Mouse (Mus musculus) CD4-positive, CD25-positive, alpha-beta regulatory T cell, adult 2 months (primary cell): Measurements from ENCODE around the gene Hist1h3d.
"Not testable (repeated sequence)": the region's sequence is repeated elsewhere in the genome, so short reads cannot be mapped to it uniquely, and the experiment has no call there.

Experiments
- DNase-seq: peaks from one replicate; pipeline ENCODE4 v3.0.0-alpha.2; 2012; ENCODE audit warnings: low read depth, low spot score

The Hist1h3d gene

DNA sequence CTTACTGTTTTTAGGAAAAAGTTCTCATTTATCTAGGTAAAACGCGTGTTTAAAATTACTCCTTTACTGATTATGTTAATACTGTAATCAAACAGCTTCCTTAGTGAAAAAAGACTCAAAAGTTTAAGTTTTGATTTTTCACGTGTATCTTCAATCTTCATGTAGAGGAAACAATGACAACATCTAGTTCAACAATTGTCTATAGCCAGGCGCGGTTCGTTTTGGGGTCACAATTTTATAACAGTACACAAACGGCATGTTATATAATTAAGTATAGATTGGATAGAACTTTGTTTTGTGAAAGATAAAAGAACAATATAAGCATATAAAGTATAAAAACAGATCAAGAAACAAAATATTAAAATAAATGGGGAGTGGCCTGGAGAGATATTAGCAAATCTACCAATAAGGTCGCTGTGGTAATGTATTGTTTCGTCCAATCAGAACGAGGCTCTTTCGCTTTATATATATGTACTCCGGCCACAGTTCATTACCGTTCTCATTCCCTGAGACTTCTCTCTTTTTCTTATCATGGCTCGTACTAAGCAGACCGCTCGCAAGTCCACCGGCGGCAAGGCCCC lies at the start of gene Hist1h3d:
Gene Hist1h3d, plus strand, starts transcription at position 493 of the 581 bp plus-strand sequence.
- DNase-seq, result peak; percentile 74

DNA sequence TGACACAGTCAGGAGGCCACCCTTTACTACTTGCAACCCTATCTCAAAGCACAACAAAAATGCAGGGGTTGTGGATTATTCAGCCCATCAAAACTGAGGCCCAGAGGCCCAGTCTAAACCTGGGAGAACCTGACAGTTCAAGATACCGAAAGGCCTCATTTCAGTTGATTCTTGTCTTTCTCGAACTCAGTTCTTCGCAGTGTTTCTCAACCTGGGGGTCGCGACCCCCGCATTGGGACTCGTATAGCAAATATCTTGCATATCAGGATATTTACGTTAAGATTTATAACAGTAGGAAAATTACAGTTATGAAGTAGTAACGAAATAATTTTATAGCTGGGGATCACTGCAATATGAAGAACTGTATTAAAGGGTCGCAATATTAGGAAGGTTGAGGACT lies 49.7 kb upstream of the Hist1h3d start:
- no peak for DNase-seq

DNA sequence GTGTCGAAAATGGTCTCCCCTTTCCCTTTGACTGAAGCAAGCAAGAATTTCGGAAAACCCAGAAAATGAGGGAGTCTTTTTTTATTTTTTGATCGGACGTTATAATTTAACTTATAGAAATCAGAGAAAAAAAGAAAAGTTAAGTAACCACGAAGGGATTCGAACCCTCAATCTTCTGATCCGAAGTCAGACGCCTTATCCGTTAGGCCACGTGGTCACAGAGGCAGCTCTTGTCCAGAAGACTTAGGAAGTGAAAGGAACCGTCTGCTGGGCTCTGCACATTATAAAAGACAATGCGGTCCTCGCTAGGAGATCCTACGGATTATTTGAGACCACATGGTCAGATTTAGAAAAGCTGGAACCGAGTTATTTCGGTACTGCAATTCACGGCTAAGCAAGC lies 49.3 kb upstream of the Hist1h3d start:
- peak; percentile 94 for DNase-seq

DNA sequence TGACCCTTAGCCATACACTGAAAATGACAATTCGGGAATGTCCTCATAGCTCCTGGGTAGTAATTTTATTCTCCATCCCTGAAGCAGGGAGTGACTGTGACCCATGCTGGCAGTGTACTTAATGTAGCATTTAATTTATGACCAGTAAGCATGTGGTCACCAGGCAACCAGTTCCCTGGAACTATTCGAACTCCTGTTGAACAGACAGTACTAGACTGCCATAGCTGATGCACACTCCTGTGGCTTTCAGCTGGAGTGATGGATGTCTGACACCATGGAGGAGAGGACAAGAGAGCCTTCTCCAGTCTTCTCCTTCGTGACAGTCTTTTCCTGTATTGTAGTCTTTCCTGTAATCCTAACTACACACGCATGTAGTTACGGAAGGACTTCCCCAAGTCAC lies 46.6 kb upstream of the Hist1h3d start:
- no peak for DNase-seq

DNA sequence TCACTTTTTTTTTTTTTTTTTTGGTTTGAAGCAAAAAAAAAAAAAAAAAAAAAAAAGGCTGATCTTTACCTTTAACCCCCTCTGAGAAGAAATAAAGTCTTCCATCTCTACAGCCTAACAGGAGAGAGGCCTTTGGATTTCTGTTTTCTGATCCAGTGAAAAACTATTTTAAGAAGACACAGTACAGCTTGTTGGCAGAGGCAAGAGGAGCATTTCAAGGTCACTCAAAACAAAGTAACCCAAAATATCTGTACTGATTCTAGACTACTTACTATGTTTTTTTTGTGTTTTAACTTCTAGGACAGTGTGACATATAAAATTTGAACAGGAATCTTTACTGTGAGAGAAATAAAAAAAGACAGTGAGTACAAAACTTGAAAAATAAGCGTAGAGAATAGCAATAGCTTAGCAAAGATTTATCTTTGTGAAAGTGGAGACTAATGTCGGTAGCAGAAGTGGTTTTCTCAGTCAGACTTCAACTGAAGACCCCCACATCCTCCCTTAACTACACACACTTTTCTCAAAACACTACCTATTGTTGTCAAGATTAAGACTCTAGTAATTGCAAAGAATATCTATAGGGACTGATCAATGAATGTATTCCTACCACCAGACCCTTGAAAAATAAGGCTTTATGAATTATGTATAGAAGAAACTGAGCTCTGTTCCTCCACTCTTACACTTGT lies 45.9 kb upstream of the Hist1h3d start:
- DNase-seq, result no peak

DNA sequence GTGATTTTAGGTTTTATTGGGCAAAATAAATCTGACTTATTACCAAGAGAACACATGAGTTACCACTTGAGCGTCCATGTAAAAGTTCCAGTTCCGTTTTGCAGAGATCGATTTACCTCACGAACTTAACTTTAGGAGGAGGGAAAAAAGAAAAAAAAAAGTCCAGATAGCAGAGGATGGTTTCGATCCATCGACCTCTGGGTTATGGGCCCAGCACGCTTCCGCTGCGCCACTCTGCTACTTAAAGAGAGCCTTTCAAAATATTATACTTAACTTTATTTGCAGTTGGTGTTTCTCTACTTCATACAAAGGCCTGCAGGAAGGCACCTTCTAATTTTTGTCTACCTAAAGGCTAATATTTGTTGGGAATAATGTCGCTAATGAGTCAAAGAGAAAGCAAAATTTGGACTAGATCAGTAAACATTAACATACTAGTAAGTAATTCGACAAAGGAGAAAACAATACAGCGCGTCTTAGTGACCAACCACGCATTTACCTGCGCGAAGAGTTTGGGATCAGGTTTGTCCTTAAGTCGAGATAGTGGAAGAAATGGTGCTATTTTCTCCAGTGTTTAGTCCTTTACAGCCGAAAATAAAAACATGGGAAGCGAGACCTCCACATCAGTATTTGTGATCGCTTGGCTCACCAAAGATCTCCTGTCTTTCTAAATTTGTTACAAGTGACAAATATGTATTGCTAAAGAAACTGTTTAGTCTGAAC lies 45.2 kb upstream of the Hist1h3d start:
- DNase-seq, result peak; percentile 83

DNA sequence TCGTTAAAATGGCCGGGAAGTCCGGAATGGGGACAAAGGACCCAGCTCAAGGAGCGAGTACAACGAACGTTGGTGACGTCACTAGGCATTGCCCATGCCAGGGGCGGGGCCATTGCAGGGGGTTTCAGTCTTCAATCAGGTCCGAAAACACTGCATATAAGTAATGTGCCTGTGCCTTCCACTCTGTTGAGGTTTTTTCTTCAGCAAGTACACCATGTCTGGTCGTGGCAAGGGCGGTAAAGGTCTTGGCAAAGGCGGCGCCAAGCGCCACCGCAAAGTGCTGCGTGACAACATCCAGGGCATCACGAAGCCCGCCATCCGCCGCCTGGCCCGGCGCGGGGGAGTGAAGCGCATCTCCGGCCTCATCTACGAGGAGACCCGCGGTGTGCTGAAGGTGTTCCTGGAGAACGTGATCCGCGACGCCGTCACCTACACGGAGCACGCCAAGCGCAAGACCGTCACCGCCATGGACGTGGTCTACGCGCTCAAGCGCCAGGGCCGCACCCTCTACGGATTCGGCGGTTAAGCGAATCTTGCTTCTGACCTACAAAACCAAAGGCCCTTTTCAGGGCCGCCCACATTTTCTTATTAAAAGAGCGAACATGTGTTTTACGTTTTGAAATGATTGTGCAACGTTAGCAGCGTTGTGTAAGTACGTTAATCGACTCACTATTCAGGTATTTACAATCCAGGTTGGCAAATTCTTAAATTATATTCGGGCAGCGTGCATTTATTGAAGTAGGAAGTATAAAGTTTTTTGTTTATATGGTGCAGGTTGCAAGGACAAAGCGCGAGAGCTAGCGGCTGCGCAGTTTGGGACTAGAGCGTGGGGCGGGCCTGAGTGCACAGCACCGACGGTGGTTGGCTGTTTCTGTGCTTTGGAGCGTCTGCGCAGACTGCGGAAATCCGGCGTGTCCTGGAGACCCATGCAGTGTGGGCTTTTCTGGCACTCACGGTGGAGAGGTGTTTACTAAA lies 44.4 kb upstream of the Hist1h3d start, which contains the start of gene Hist1h4h:
Gene Hist1h4h, plus strand, starts transcription at position 150 of the 975 bp plus-strand sequence.
- DNase-seq, result peak; percentile 96

DNA sequence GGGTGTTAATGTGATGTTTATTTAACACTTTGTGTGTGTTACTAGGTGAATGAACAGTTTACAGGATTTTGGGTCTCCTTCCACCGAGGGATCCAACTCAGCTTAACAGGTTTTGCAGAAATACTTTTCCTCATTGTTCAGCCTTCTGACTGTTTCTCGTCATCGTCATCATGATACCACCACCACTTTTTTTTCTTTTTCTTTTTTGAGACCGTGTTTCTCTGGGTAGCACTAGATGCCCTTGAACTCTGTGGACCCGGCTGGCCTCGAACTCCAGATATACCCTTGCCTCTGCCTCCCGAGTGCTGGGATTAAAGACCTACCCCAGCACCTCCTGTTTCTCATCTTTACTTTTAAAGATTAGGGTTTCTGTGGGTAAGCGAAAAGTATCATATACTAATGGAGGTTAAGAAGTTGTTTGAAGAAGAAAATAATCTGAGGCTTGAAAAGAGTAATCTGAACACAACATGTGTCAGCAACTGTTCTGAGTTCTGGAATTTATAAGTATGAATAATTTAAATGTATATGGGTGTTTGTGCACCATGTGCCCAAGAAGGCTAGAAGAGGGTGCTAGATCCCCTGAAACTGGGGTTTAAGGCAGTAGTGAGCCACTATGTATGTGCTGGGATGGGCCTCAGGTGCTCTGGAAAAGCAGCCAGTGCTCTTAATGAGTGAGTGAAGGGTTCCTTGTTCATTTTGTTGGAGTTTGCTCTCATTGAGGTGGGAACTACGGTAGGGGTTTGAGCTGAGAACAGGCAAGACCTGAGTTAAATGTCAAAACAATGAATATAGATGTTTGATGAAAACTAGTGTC lies 43.1 kb upstream of the Hist1h3d start:
- DNase-seq, result no peak

DNA sequence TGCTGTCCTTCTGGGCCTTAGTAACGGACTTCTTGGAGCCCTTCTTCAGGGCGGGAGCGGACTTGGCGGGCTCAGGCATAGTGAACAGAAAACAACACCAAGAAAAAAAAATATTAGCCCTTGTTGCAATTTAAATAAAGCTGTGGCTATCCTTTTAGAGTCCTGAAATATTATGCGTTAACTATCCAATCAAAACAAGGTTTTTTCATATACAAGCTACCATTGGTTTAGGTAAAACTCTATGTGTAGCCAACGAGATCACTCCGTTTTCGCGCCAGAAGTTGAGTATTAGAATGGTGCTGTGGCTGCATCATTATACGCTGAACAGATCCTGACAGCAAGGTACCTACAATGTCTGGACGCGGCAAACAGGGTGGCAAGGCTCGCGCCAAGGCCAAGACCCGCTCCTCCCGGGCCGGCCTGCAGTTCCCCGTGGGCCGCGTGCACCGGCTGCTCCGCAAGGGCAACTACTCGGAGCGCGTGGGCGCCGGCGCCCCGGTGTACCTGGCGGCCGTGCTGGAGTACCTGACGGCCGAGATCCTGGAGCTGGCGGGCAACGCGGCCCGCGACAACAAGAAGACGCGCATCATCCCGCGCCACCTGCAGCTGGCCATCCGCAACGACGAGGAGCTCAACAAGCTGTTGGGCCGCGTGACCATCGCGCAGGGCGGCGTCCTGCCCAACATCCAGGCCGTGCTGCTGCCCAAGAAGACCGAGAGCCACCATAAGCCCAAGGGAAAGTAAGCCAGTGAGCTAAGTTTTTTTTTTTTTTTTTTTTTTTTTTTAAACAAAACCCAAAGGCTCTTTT lies 41.8 kb upstream of the Hist1h3d start, which contains the start of gene Hist1h2af:
Gene Hist1h2af, plus strand, starts transcription at position 347 of the 808 bp plus-strand sequence.
- peak; percentile 81 for DNase-seq

DNA sequence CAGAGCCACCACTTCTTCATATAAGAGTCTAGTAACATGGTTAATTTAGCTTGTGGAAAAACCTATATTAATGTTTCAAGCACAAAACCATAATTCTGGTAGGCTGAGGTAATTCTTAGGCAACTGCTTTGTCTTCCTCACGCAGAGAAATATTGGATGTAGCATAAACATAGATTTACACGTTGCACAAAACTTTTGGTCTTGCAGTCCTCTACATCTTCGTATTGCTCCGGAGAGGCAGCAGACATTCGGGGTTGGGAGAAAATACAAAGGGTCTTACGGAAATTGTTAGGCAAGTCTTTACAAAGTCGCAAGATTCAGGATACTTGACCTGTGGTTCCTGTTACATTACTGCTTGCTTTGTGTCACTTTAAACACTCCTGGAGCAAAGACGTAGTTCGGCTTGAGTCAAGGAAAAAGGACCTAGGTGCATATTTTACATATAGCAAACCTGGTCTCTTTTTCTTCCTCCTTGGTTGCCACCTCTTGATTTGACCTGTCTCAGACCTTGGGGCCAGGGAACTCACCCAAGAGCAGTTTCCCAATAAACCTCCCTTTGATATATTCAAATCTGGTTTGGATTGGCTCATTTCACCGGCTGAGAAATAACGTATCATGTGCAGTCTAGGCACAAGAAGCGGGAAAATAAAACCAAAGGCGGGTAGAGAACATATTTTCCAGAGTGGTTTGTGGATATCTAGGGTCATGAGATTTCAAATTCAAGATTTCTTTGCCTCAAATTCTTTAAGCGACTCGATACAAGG lies 41.0 kb upstream of the Hist1h3d start:
- no peak for DNase-seq

DNA sequence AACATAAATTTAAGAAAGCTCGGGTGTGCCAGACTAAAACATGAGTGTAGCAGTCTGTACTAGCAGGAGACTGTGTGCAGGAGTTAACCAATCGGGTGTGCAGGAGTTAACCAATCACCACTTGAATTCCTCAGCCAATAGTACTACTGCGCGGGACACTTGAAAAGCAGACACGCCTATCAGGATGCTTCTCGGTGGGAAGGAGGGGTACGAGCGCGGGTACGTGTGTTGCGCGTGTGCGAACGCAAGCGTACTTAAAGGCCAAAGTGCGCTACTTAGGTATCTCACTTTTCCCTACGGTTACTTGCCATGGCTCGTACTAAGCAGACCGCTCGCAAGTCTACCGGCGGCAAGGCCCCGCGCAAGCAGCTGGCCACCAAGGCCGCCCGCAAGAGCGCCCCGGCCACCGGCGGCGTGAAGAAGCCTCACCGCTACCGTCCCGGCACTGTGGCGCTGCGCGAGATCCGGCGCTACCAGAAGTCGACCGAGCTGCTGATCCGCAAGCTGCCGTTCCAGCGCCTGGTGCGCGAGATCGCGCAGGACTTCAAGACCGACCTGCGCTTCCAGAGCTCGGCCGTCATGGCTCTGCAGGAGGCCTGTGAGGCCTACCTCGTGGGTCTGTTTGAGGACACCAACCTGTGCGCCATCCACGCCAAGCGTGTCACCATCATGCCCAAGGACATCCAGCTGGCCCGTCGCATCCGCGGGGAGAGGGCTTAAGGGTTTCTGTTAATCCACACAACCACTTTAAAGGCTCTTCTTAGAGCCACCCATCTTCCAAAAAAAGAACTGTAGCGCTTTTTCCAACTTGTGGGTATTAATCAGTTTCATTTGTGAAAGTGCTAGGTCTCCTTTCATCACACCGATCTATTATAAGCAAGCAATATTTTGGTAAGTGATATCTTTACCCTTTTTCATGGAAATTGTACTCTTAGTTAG lies 40.2 kb upstream of the Hist1h3d start, which contains the start of gene Hist1h3g:
Gene Hist1h3g, plus strand, starts transcription at position 286 of the 939 bp plus-strand sequence.
- peak; percentile 92 for DNase-seq

DNA sequence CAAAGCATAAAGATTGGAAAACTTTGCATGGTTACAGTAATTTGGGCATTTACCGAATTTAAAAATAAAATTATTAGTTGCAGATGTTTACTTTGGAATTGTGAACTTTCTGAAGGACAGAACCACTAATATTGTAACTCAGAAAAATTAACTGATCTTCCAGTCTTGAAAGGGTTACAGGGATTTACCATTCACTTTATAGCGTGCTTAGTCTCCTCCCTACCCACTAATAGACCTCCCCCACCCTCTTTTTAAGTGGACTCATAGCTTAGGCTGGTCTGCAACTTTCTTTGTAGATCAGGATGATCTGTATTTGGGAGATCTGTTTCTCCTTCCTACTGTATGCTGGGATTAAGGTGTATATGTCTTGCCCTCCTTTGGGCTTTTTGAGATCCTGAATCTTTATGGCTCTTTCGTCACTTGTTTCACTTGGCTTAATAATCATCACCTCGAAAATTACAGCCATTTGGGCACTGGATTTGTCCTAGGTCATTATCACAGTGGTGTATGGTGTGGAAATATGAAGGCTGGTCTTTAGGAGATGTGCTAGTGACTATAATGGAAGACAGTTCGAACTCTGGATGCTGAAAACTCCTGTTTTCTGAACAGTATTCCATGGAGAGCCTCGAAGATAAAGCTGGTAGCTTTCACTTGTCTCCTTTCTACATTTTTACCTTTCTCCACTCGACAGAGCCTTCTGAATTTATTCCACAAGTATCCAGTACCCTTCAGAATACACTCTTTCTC lies 39.3 kb upstream of the Hist1h3d start:
- no peak for DNase-seq

DNA sequence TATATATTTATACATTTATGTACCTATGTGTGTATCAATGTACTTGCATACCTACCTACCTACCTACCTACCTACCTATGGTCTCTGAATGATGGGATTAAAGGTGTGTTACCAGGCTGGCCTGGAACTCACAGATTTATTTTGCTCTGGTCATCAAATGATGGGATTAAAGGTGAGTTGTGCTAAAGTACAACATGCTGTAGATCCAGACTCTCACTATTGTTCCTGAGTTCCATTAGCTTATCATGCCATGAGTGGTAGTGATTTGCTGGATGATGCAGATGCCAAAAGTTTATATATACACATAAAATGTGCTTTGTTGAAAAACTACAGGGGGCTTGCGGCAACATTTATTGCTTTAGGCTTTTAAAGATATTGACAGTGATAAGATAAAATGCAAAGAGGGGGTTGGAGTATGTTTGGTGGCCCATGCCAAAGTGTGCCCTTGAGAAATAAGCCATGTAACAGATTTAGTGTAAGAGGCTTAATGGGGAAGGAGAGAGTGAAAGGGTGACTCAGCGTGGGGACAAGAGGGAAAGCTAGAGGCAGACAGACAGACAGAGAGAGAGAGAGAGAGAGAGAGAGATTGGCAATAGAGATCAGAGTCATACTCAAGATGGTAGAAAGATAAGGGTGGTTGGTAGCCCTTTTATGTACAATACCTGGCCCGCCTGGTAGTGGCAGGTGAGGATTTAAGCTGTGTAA lies 38.4 kb upstream of the Hist1h3d start:
- DNase-seq, result no peak

DNA sequence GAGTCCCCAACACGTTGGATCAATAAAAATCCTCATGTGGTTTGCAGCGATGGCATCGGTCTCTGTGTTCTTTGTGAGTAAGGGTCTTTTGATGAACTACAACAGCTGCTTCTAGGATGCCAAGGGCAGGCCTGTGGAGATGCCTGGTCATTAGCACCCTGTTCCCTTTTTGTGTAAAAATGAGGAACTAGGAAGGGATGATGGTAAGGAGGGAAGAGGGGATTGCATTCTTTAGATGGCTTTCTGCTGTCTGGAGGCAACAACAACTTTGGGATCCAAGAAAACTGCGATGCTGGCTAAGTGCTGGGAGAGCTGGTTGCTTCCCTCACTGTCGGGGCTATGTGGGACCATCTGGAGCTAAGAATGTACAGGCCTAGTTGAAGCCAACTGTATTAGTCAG lies 37.3 kb upstream of the Hist1h3d start:
- DNase-seq, result no peak

DNA sequence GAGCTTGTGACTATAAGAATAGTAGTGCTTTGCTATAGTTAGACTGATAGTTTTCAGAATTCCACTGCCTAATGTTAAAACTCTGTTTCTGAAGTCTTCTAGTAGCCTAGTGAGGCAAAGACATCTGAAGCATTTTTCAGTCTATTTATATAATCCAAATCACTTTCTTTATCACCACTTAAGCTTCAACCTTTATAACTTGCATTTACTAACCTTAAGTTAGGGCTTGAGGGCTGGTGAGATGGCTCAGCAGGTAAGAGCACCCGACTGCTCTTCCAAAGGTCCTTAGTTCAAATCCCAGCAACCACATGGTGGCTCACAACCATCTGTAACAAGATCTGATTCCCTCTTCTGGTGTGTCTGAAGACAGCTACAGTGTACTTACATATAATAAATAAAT lies 35.7 kb upstream of the Hist1h3d start:
- DNase-seq, result not testable (repeated sequence)

DNA sequence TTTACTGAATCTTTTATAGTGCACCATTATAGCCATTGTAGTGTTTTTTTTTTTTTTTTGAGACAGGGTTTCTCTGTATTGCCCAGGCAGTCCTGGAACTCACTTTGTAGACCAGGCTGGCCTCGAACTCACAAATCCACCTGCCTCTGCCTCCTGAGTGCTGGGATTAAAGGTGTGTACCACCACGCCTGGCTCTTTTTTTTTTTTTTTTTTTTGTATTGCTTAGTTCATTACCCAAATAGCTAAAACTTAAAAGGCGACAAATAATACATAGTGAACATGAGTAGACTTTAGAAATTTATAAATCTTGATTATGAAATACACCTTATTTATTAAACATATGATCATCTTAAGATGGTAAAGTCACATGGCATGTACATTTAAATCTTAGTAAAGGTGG lies 34.1 kb upstream of the Hist1h3d start:
- no peak for DNase-seq
